Mouse (Mus musculus): ENCODE data around the gene Cacul1. TPM values are rescaled to one million over a fixed set of nuclear protein-coding genes. Genes with fewer than 3 reads are reported as not detected.

Gene Cacul1
- polyA plus RNA-seq, 1 experiment, result 13.8 TPM

- H3K27me3 ChIP-seq (ENCODE audit: control insufficient read depth, insufficient read depth, low read length), result no peaks in the 10 kb centered on the region
- no peak overlapping the region for H3K27ac ChIP-seq (ENCODE audit: control insufficient read depth, insufficient read depth, low read length)
- DNase-seq, result no peak
- H3K4me1 ChIP-seq (replicated peaks; ENCODE audit: control insufficient read depth, insufficient read depth, low read length), result peaks cover 3% of the 10 kb centered on the region; the same call in 1 of the 2 replicates
- no peak overlapping the region for H3K4me3 ChIP-seq (ENCODE audit: control insufficient read depth, insufficient read depth, low read length)
- 95% methylated on average over 3 of the region's 3 CpGs for WGBS
- H3K36me3 ChIP-seq (ENCODE audit: control insufficient read depth, insufficient read depth, low read length), result peaks cover 8% of the 10 kb centered on the region
- TF ChIP-seq CTCF (IDR thresholded peaks at IDR 0.05; ENCODE audit: borderline replicate concordance, control insufficient read depth, extremely low read depth, insufficient read depth, low read length, poor library complexity), result no peak
- TF ChIP-seq POLR2A (IDR thresholded peaks at IDR 0.05; ENCODE audit: control insufficient read depth, extremely low read depth, insufficient read depth, low read length, poor library complexity), result no peak
These were observed 56.1 kb downstream of the Cacul1 start for GRCm38 (mm10) chr19:60524678-60525077.

DNA sequence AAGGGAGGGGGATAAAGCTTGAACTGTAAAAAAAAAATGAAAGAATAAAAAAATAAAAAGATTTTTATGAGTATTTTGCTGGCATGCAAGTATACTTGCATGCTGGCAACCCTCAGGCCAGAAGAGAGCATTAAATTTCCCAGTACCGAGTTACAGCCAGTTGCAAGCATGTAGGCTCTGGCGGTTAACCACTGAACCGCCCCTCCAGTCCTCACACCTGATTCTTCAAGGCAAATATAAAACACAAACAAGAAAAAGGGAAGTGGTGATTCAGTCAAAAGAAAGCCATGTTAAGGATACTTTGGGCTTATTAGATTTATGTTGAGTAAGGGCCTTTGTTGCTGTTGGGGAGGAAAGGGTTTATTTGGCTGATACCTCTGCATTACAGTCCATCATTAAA is 60.7 kb downstream of the Cacul1 start:
- DNase-seq, result no peak
- Histone ChIP-seq H3K27ac (ENCODE audit: control insufficient read depth, insufficient read depth, low read length) (no peak overlapping the region), H3K27me3 (ENCODE audit: control insufficient read depth, insufficient read depth, low read length) (no peaks in the 10 kb centered on the region), H3K36me3 (ENCODE audit: control insufficient read depth, insufficient read depth, low read length) (no peaks in the 10 kb centered on the region), H3K4me3 (ENCODE audit: control insufficient read depth, insufficient read depth, low read length) (no peak overlapping the region), H3K4me1 (replicated peaks; ENCODE audit: control insufficient read depth, insufficient read depth, low read length) (peaks cover 4% of the 10 kb centered on the region; the same call in 1 of the 2 replicates)
- 28% methylated on average over 3 of the region's 3 CpGs for WGBS
- no peak for TF ChIP-seq CTCF (IDR thresholded peaks at IDR 0.05; ENCODE audit: borderline replicate concordance, control insufficient read depth, extremely low read depth, insufficient read depth, low read length, poor library complexity)
- TF ChIP-seq POLR2A (IDR thresholded peaks at IDR 0.05; ENCODE audit: control insufficient read depth, extremely low read depth, insufficient read depth, low read length, poor library complexity), result no peak

DNA sequence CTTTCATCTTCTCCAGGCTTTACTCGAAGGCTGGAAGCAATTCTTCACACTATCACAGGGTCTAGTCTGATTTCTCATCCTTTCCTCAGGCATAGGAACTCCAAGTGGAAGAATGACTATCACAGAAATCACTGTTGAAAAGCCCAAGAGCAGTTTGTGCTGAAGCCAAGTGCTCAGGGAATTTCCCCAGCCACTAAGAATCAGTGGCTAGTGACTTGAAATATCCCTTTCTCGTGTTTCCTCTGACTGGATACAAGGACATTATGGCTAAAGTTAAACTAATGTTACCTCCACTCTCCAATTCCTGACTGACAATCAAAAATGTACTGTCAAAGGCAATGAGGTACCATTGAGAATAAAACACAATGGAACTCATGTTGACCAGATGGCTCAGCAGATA is 65.8 kb downstream of the Cacul1 start:
- H3K4me3 ChIP-seq (ENCODE audit: control insufficient read depth, insufficient read depth, low read length), result no peak overlapping the region
- WGBS, result 84% methylated on average over 2 of the region's 2 CpGs
- DNase-seq, result no peak
- no peaks in the 10 kb centered on the region for H3K27me3 ChIP-seq (ENCODE audit: control insufficient read depth, insufficient read depth, low read length)
- peaks cover 4% of the 10 kb centered on the region; the same call in 1 of the 2 replicates for H3K4me1 ChIP-seq (replicated peaks; ENCODE audit: control insufficient read depth, insufficient read depth, low read length)
- no peak overlapping the region for H3K27ac ChIP-seq (ENCODE audit: control insufficient read depth, insufficient read depth, low read length)
- H3K36me3 ChIP-seq (ENCODE audit: control insufficient read depth, insufficient read depth, low read length), result no peaks in the 10 kb centered on the region
- TF ChIP-seq CTCF (IDR thresholded peaks at IDR 0.05; ENCODE audit: borderline replicate concordance, control insufficient read depth, extremely low read depth, insufficient read depth, low read length, poor library complexity), result no peak
- no peak for TF ChIP-seq POLR2A (IDR thresholded peaks at IDR 0.05; ENCODE audit: control insufficient read depth, extremely low read depth, insufficient read depth, low read length, poor library complexity)

DNA sequence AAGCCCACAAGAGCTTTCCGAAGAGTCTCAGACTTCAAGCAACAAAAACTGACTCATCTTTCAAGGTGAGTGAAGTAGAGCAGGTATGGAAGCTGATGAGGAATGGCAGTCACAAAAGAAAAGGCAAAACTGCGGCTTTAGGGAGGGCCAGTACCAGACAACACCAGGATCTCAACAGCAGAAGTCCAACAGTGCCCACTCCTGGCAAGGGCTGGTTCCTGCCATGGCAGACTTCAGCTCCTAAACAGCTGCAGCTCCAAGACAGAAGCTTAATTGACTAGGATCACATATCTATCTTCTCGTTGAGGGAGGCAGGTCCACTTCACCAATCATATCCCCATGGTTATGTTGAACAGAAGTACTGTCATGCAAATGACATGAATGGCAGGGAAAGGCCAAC is 67.4 kb downstream of the Cacul1 start:
- H3K27ac ChIP-seq (ENCODE audit: control insufficient read depth, insufficient read depth, low read length), result no peak overlapping the region
- no peak for TF ChIP-seq CTCF (IDR thresholded peaks at IDR 0.05; ENCODE audit: borderline replicate concordance, control insufficient read depth, extremely low read depth, insufficient read depth, low read length, poor library complexity)
- TF ChIP-seq POLR2A (IDR thresholded peaks at IDR 0.05; ENCODE audit: control insufficient read depth, extremely low read depth, insufficient read depth, low read length, poor library complexity), result no peak
- H3K36me3 ChIP-seq (ENCODE audit: control insufficient read depth, insufficient read depth, low read length), result no peaks in the 10 kb centered on the region
- DNase-seq, result no peak
- no peak overlapping the region for H3K4me3 ChIP-seq (ENCODE audit: control insufficient read depth, insufficient read depth, low read length)
- H3K27me3 ChIP-seq (ENCODE audit: control insufficient read depth, insufficient read depth, low read length), result no peaks in the 10 kb centered on the region
- no peaks in the 10 kb centered on the region for H3K4me1 ChIP-seq (replicated peaks; ENCODE audit: control insufficient read depth, insufficient read depth, low read length)
- 82% methylated on average over 3 of the region's 3 CpGs for WGBS

GRCm38 (mm10) chr19:60500209-60500608 is 80.6 kb downstream of the Cacul1 start:
- no peaks in the 10 kb centered on the region for H3K4me1 ChIP-seq (replicated peaks; ENCODE audit: control insufficient read depth, insufficient read depth, low read length)
- no peak overlapping the region for H3K4me3 ChIP-seq (ENCODE audit: control insufficient read depth, insufficient read depth, low read length)
- H3K27ac ChIP-seq (ENCODE audit: control insufficient read depth, insufficient read depth, low read length), result no peak overlapping the region
- H3K36me3 ChIP-seq (ENCODE audit: control insufficient read depth, insufficient read depth, low read length), result no peaks in the 10 kb centered on the region
- DNase-seq, result no peak
- TF ChIP-seq CTCF (IDR thresholded peaks at IDR 0.05; ENCODE audit: borderline replicate concordance, control insufficient read depth, extremely low read depth, insufficient read depth, low read length, poor library complexity) (no peak), POLR2A (IDR thresholded peaks at IDR 0.05; ENCODE audit: control insufficient read depth, extremely low read depth, insufficient read depth, low read length, poor library complexity) (no peak)
- no peaks in the 10 kb centered on the region for H3K27me3 ChIP-seq (ENCODE audit: control insufficient read depth, insufficient read depth, low read length)

DNA sequence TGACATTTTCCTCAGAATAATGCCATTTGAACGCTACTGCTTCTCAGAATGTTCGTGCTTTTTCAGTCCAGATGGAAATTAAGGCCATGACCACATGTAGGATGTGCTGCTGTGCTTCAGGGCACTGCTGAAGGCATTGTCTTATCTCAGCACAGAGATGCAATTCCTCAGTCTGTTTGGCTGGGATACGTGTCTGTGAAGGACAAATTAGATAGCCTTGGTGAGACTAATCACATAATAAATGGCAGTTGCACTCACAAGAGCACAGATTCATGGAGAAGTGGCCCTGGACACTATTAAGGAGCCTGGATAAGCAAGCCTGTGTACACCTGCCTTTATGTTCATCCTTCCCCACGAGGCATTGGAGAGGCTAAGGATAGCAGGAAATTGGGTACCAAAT is 83.7 kb downstream of the Cacul1 start:
- no peak overlapping the region for H3K4me3 ChIP-seq (ENCODE audit: control insufficient read depth, insufficient read depth, low read length)
- no peak overlapping the region for H3K27ac ChIP-seq (ENCODE audit: control insufficient read depth, insufficient read depth, low read length)
- no peak for DNase-seq
- H3K36me3 ChIP-seq (ENCODE audit: control insufficient read depth, insufficient read depth, low read length), result no peaks in the 10 kb centered on the region
- no peak for TF ChIP-seq CTCF (IDR thresholded peaks at IDR 0.05; ENCODE audit: borderline replicate concordance, control insufficient read depth, extremely low read depth, insufficient read depth, low read length, poor library complexity)
- no peak for TF ChIP-seq POLR2A (IDR thresholded peaks at IDR 0.05; ENCODE audit: control insufficient read depth, extremely low read depth, insufficient read depth, low read length, poor library complexity)
- WGBS, result 78% methylated on average over 4 of the region's 4 CpGs
- H3K27me3 ChIP-seq (ENCODE audit: control insufficient read depth, insufficient read depth, low read length), result no peaks in the 10 kb centered on the region
- H3K4me1 ChIP-seq (replicated peaks; ENCODE audit: control insufficient read depth, insufficient read depth, low read length), result no peaks in the 10 kb centered on the region

DNA sequence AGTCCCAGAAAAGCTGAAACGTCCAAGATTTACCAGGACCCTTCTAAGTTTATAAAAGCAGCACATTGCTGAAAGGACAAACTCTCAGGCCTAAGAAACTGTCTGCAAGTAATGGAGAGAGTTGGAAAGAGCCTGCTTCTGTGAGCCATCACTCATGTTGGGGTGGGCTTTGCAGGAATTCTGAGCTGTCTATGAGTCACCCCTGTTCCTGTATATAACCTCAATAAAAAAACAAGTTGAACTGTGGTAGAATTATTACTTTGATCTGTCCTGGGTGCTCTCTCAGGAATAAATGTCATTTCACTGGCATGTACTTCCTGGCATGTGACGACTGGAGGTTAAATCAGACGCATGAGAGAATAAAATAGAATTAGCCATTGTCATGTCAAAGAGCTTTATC is 85.1 kb downstream of the Cacul1 start:
- TF ChIP-seq CTCF (IDR thresholded peaks at IDR 0.05; ENCODE audit: borderline replicate concordance, control insufficient read depth, extremely low read depth, insufficient read depth, low read length, poor library complexity) (no peak), POLR2A (IDR thresholded peaks at IDR 0.05; ENCODE audit: control insufficient read depth, extremely low read depth, insufficient read depth, low read length, poor library complexity) (no peak)
- DNase-seq, result no peak
- WGBS, result 77% methylated on average over 3 of the region's 3 CpGs
- no peak overlapping the region for H3K4me3 ChIP-seq (ENCODE audit: control insufficient read depth, insufficient read depth, low read length)
- H3K27ac ChIP-seq (ENCODE audit: control insufficient read depth, insufficient read depth, low read length), result no peak overlapping the region
- no peaks in the 10 kb centered on the region for H3K27me3 ChIP-seq (ENCODE audit: control insufficient read depth, insufficient read depth, low read length)
- no peaks in the 10 kb centered on the region for H3K36me3 ChIP-seq (ENCODE audit: control insufficient read depth, insufficient read depth, low read length)
- no peaks in the 10 kb centered on the region for H3K4me1 ChIP-seq (replicated peaks; ENCODE audit: control insufficient read depth, insufficient read depth, low read length)

Measured in thymus, adult 2 months (tissue).